Mouse (Mus musculus): ENCODE data around the gene Ccnd3.
A peak's percentile ranks its signal among the peaks of the same experiment; 100 is the strongest.

Ccnd3 gene

DNA sequence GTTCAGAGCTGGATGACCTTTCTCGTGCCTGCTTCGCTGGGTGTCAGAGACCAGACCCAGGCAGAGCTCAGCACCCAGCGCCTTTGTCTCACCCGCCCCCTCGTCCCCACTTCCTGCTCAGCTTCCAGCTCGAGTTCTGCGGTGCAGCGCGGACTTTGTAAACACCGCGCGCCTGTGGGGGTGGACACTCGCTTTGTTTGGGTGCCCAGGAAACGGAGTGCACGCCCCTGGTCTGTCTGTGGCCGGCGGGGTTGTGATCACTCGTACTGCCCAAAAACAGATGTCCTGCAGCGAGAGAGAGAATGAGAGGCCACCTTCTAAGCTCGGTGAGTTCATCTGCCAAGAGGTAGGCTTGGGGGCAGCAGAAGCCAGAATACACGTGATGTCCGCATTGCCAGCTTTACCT is at the start of gene Ccnd3:
Gene Ccnd3 (plus strand): TSS at position 111 of the 406 bp plus-strand sequence.
- DNase-seq, result peak; percentile 90 to 93

DNA sequence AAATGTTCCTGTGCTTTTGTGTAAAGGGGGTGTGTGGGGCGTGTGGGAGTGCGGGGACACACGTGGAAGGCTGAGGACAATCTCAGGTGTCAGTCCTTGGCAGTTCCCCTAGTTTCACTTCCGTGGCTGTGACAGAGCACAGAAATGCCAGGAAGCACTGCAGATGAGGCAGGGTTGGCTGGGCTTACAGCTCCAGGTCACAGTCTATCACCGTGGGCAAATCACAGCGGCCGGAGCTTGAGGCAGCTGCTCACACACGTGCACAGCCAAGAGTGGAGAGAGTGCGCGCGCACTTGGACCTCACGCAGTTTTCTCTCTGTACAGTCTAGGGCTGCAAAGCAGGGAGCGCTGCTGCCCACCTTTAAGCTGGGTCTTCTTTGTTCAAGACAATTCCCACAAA is 46.5 kb upstream of the Ccnd3 start:
- DNase-seq, result no peak

DNA sequence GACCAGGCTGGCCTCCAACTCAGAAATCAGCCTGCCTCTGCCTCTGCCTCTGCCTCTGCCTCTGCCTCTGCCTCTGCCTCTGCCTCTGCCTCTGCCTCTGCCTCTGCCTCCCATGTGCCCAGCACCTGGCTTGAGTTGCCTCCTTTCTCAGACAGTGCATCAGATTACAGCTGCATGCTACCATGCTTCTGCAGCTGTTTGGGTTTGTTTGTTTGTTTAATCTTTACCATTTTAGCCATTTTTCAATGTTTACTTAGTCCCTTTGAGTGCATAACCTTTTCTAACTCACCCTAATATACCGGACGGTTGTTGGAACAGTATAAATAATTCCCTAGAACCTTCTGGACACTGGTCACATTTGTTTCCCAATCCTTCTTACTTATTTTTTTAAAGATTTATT is 45.9 kb upstream of the Ccnd3 start:
- no peak for DNase-seq

- no peak for DNase-seq
Measured at GRCm38 (mm10) chr17:47459341-47459919, 45.4 kb upstream of the Ccnd3 start.

- no peak for DNase-seq
Measured at GRCm38 (mm10) chr17:47461688-47462087, 43.2 kb upstream of the Ccnd3 start.

DNA sequence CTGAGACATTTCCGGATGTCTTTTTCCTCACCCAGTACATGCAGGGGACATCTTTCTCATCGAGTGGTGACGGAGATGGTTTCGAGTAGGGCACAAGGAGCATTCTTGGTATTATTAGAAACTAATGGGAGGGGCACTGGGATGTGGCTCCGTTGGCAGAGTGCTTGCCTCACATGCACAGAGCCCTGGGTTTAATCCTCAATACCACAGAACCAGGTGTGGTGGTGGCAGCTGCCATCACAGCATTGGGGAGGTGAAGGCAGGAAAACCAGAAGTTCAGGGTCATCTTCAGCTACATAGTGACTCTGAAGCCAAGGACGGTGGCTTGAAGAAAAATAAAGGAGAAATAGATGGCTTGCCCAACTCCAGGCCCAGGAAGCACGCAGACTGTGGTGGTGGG is 42.6 kb upstream of the Ccnd3 start:
- DNase-seq, result no peak

- no peak for DNase-seq
Measured at GRCm38 (mm10) chr17:47462728-47463388, 42.0 kb upstream of the Ccnd3 start.

- DNase-seq, result no peak
Measured at GRCm38 (mm10) chr17:47464248-47464965, 40.4 kb upstream of the Ccnd3 start.

- DNase-seq, result no peak
Measured at GRCm38 (mm10) chr17:47465016-47465415, 39.8 kb upstream of the Ccnd3 start.

DNA sequence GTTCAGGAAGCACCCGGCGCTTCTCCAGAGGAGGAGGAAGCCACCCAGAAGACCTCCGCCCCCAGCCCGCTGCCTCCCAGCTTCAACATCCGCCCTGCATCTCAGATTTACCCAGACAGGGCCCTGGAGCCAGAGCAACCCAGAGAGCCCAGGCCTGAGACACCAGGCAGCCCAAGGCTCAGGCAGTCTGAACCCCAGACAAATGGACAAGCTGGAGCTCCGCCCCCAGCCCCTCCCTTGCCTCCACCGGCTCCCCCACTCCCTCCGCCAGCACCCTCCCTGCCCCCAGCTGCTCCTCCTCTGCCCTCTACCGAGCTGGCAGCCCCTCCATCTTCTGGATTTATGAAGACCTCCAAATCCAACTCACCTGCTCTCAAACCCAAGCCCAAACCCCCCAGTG is 38.6 kb upstream of the Ccnd3 start:
- DNase-seq, result no peak

DNA sequence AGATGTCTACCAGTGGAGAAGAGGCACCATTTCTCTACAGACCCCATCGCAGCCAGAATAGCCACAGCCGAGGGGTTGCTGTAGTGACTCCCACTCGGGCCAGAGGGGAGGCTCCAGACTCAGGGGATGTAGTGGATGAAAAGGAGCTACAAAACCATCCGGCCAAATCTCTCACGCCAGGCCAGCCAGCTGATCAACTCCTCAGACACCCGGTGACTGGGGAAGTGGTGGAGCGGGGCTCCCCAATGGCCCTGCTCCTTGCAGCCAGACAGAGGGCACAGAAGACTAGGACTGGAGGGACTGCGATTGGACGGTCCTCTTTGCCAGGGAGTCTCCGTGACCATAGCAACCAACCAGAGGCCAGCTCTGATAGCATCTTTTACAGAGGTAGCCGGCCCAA is 37.2 kb upstream of the Ccnd3 start:
- no peak for DNase-seq

GRCm38 (mm10) chr17:47468063-47468462 is 36.8 kb upstream of the Ccnd3 start:
- no peak for DNase-seq

GRCm38 (mm10) chr17:47468466-47468865 is 36.4 kb upstream of the Ccnd3 start:
- peak in 1 of 2 experiments; percentile 34 for DNase-seq

GRCm38 (mm10) chr17:47469642-47470041 is 35.2 kb upstream of the Ccnd3 start:
- no peak for DNase-seq

- DNase-seq, result no peak
Measured at GRCm38 (mm10) chr17:47470121-47470520, 34.7 kb upstream of the Ccnd3 start.

DNA sequence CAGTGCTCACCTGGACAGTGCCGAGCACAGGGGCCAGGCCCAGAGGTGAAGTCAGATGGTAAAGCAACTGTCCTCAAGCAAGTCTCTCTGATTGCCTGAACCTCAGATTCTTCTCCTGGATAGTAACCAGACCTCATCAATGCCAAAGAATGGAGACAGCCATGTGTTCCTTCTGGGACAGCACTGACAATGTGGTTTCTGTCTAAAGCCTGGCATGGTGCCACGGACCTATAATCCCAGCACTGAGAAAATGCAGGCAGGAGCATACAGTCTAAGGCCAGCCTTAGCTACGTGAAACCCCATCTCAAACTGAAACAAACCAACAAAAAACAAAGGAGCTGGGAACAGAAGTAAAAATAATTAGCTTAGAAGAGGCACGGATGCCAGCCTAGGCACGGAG is 34.2 kb upstream of the Ccnd3 start:
- DNase-seq, result peak; percentile 37 to 61

DNA sequence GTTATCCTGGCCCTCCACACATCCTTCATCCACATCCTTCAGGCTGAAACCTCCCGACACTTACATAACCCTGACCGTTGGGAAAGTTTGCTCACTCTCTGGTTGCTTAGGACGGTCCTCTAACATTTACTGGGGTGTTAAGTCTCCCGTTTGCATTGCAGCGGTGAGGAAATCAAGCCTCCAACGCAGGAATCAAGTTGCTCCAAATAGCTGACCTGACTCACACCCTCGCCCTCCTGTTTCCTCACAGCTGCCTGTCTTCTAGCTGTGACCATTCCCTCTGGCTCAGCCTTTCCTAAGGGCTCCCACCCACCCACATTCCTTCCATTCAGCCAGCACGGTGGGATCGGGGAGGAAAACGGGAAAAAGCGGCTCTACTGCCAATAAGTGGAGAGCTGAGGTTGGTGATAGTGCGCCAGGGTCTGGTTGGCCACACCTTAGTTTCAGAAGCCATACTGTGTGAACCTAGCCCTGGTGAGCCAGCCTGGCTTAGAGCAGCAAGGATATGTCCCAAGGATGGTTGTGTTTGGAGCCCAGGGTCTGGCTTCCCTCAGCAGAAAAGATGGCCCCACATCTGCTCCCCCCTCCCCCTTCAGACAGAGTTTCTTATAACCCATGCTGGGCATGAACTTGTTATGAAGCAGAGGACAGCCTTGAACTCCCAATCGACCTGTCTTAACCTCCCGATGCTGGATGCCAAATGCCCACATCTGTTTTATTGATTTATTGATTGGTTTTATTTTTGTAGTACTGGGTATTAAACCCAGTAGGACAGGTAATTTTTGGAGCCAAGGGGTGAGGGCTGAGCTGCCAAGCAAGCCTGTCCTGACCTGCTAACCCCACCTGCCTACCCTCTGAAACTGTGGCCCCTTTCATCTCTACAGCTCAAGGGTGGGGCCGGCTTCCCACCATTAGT is 32.2 kb upstream of the Ccnd3 start:
- DNase-seq, result no peak

- DNase-seq, result peak; percentile 53 to 67
Measured at GRCm38 (mm10) chr17:47473434-47473974, 31.3 kb upstream of the Ccnd3 start.

- DNase-seq, result no peak
Measured at GRCm38 (mm10) chr17:47474250-47474649, 30.6 kb upstream of the Ccnd3 start.

DNA sequence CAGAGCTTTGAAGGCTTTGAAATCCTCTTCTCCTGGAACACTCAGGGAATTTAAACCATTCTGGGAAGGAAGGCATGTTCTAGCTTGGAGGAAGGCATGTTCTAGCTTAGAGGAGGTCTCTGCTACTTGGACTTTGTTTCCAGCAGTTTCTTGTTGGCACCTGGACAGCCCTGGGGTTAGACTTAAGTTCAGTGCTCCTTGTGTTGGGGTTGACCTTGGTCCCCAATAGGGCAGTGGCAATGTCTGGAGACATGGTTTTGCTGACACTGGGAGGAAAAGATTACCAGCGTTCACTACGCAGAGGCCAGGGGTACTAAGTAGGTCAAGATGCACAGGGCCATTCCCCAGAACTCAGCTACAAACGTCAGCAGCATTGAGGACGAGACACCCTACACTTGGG is 29.7 kb upstream of the Ccnd3 start:
- no peak for DNase-seq

GRCm38 (mm10) chr17:47475714-47476113 is 29.1 kb upstream of the Ccnd3 start:
- DNase-seq, result peak in 1 of 2 experiments; percentile 27

DNA sequence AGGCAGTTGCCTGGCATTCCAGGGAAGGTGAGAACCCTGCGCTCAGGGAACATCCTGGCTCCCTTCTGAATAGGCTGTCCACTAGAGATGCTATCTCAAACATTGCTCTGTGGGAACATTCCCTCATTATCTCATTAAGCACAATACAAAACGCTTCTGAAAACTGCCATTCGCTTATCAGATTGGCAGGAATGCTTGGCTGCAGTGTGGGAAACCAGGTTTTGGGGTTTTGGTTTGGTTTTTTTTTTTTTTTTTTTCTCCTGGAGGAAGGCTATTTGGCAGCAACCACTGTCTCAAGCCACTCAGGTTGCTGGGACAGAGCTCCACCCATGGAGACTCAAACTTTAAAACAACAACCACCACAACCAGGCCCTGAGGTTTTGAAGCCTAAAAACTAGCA is 25.0 kb upstream of the Ccnd3 start:
- no peak for DNase-seq

- DNase-seq, result peak; percentile 62 to 82
Measured at GRCm38 (mm10) chr17:47482401-47482800, 22.4 kb upstream of the Ccnd3 start.

Measured in lung, postnatal 4 days (tissue).